Mouse (Mus musculus) midbrain, embryonic 15.5 days (tissue): ENCODE data around the gene Ccp110. TPM values are rescaled to one million over a fixed set of nuclear protein-coding genes. Genes with fewer than 3 reads are reported as not detected.
A peak's percentile ranks its signal among the peaks of the same experiment; 100 is the strongest.

Experiments
- ATAC-seq: fragments of 200-750 bp; cut with Nextera tagmentation; replicated peaks from 2 replicates; pipeline ENCODE4 v1.8.0; 2017; ENCODE audit warnings: moderate TSS enrichment
- H3K27ac ChIP-seq: fragments of 300-500 bp; sonication (generic); 2 replicates; pipeline ENCODE4 v1.5.1; 2015; ENCODE audit warnings: mild to moderate bottlenecking, inconsistent platforms
- H3K27me3 ChIP-seq: fragments of 300-500 bp; sonication (generic); replicated peaks from 2 replicates; pipeline ENCODE4 v1.6.1; 2015; ENCODE audit warnings: inconsistent platforms
- H3K36me3 ChIP-seq: fragments of 300-500 bp; sonication (generic); replicated peaks from 2 replicates; pipeline ENCODE4 v1.6.1; 2015; ENCODE audit warnings: inconsistent platforms
- H3K4me1 ChIP-seq: fragments of 300-500 bp; sonication (generic); 2 replicates; pipeline ENCODE4 v1.6.1; 2015; ENCODE audit warnings: inconsistent platforms
- H3K4me2 ChIP-seq: fragments of 300-500 bp; sonication (generic); 2 replicates; pipeline ENCODE4 v1.6.1; 2015; ENCODE audit warnings: inconsistent platforms, mild to moderate bottlenecking, moderate library complexity
- H3K4me3 ChIP-seq: fragments of 300-500 bp; sonication (generic); 2 replicates; pipeline ENCODE4 v1.5.1; 2015; ENCODE audit warnings: mild to moderate bottlenecking, inconsistent platforms
- H3K9ac ChIP-seq: fragments of 300-500 bp; sonication (generic); 2 replicates; pipeline ENCODE4 v1.6.1; 2015; ENCODE audit warnings: mild to moderate bottlenecking, inconsistent platforms
- H3K9me3 ChIP-seq: fragments of 300-500 bp; sonication (generic); 2 replicates; pipeline ENCODE4 v1.6.1; 2016; ENCODE audit warnings: inconsistent platforms
- WGBS: fragments of 180-500 bp; shearing (Covaris S2); methylation state at CpG from one replicate; pipeline ENCODE4 v1.1.7; 2015; ENCODE audit warnings: mixed read lengths; 5-methylcytosine and 5-hydroxymethylcytosine counted together
- polyA plus RNA-seq: library from polyadenylated mRNA; unstranded; fragments of >200 nt; fragmentation: Nextera tagmentation; extraction: Ambion mirVana; gene quantifications from 2 replicates; pipeline ENCODE4 v1.2.1, GENCODE M21; 2015

Gene Ccp110
- polyA plus RNA-seq, result 29.2 and 30.1 TPM in 2 replicates

DNA sequence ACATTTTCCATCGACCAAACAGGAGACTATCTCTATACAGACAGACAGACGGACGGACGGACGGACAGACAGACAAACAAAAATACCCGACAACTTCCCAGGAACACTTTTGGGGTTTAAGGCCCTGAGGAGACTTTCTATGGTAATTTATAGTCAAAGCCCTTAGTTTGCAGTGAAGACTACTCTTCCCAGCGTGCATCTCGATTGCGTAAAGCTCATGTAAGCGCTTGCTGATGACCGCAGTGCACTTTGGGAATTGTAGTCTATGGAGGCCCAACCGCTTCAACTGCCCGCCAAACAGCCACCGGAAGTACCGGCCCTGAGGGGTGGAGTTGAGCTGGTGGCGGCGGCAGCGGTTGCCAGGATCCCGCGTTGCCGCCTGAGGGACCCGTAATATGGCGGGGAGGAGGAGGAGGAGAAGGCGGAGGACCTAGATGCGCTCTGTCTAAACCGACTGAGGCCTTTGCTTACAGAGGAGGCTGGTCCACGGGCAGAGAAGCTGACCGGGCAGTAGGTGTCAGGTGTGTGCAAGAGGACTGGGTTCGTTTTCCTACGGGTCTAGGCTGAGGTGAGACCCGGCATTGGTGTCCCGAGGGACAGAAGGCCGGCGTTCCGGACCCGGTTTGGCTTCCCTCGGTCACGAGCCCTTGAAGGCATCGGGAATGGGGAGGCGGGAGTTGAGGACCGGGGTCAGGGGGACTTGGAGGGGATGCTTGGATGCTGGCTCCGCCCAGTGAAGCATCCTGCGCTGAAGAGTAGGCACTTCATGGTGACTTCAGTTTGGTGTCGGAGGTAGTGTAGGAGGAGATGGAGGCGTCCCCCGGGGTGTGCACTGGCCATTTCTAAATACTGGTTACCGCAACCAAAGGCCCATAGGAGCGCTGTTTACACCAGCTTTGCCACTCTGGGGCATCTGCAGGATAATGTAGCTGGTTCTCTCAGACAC is at the start of gene Ccp110:
Gene Ccp110 (plus strand): TSS at position 325 of the 946 bp plus-strand sequence.
- peak within 1 kb of the TSS; percentile 77 for H3K4me2 ChIP-seq
- H3K4me1 ChIP-seq, result peaks cover 12% of the 10 kb centered on the region
- WGBS, result 1% methylated on average over 48 of the region's 48 CpGs
- H3K27me3 ChIP-seq, result no peaks in the 10 kb centered on the region
- ATAC-seq, result peak; percentile 98
- H3K4me3 ChIP-seq, result peak within 1 kb of the TSS; percentile 93
- peak within 1 kb of the TSS; percentile 79 for H3K9ac ChIP-seq
- H3K9me3 ChIP-seq, result no peaks in the 10 kb centered on the region
- H3K36me3 ChIP-seq, result peaks cover 12% of the 10 kb centered on the region
- H3K27ac ChIP-seq, result peak within 1 kb of the TSS; percentile 82

- no peak overlapping the region for H3K27ac ChIP-seq
- H3K4me3 ChIP-seq, result no peak overlapping the region
- H3K9ac ChIP-seq, result no peak overlapping the region
- H3K27me3 ChIP-seq, result no peaks in the 10 kb centered on the region
- H3K9me3 ChIP-seq, result no peaks in the 10 kb centered on the region
- no peaks in the 10 kb centered on the region for H3K36me3 ChIP-seq
- no peak for ATAC-seq
- WGBS, result 90% methylated on average over 2 of the region's 2 CpGs
- H3K4me1 ChIP-seq, result no peaks in the 10 kb centered on the region
- no peak overlapping the region for H3K4me2 ChIP-seq
Observed at GRCm38 (mm10) chr7:118667773-118668172, 44.6 kb upstream of the Ccp110 start.

DNA sequence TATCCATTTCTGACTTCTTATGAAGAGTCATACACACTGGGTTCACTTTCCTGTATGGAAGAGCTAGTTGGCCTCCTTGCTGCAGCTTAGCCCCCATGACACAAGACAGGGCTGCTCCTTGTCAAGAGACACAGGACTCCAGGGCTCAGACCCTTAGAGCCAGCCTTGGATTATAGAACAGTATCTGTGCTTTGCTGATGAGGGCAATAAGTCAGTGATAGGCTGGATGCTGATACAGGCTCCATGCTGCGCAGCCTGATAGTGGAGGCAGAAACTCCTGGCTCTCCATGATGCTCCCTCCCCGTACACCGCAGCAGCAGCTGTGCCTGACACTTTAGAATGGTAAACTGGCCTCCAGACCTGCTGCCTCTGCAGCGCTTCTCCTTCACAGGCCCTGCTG is 42.2 kb upstream of the Ccp110 start:
- H3K4me3 ChIP-seq, result no peak overlapping the region
- H3K27ac ChIP-seq, result no peak overlapping the region
- no peaks in the 10 kb centered on the region for H3K9me3 ChIP-seq
- 87% methylated on average over 4 of the region's 4 CpGs for WGBS
- no peaks in the 10 kb centered on the region for H3K4me1 ChIP-seq
- no peaks in the 10 kb centered on the region for H3K36me3 ChIP-seq
- no peak overlapping the region for H3K4me2 ChIP-seq
- H3K27me3 ChIP-seq, result no peaks in the 10 kb centered on the region
- no peak for ATAC-seq
- H3K9ac ChIP-seq, result no peak overlapping the region

DNA sequence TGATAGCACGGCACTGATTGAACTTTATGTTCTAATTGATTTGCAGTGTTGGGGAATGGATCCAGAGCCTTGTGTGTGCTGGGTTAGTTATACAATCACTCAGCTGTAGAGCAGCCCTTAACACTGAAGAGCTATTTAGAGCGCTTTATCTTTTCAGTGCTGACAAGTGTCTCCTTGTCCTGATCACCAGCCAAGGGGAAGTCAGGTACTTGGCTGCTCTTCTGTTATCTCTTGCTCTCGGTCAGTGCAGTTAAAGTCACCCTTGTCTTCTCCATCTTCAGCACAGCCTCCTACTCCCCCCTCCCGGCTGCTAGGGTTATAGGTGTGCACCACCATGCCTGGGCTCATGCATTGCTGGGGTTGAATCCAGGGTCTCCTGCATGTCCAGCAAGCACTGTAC is 35.5 kb upstream of the Ccp110 start:
- H3K4me1 ChIP-seq, result no peaks in the 10 kb centered on the region
- no peaks in the 10 kb centered on the region for H3K36me3 ChIP-seq
- ATAC-seq, result no peak
- no peak overlapping the region for H3K27ac ChIP-seq
- no peak overlapping the region for H3K9ac ChIP-seq
- H3K4me3 ChIP-seq, result no peak overlapping the region
- WGBS, result 90% methylated on average over 4 of the region's 4 CpGs
- H3K9me3 ChIP-seq, result no peaks in the 10 kb centered on the region
- no peak overlapping the region for H3K4me2 ChIP-seq
- no peaks in the 10 kb centered on the region for H3K27me3 ChIP-seq

- H3K4me1 ChIP-seq, result no peaks in the 10 kb centered on the region
- H3K36me3 ChIP-seq, result peaks cover 38% of the 10 kb centered on the region
Observed at GRCm38 (mm10) chr7:118688199-118688598, 24.2 kb upstream of the Ccp110 start.

DNA sequence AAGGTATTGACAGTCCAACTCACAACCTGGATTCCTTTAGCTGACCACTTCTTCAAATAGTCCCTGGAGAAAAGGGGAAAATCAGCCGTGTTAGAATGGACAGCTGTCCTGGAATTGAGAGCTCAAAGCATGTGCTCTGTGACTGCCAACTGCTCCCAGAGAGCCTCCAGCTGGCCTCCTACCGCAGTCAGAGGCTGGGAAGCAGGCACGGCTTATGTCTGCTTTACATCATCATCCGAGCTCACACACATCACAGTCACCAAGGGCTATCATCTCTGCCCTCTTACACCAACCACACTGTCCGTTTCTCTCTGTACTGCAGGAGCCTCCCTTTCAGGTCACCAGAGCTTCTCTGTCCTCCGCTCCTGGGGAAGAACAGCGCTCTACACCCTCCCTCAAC is 23.3 kb upstream of the Ccp110 start:
- Histone ChIP-seq H3K27ac (no peak overlapping the region), H3K4me3 (no peak overlapping the region), H3K27me3 (no peaks in the 10 kb centered on the region), H3K9me3 (no peaks in the 10 kb centered on the region), H3K36me3 (peaks cover 41% of the 10 kb centered on the region), H3K9ac (no peak overlapping the region), H3K4me2 (no peak overlapping the region), H3K4me1 (no peaks in the 10 kb centered on the region)
- 89% methylated on average over 7 of the region's 7 CpGs for WGBS
- ATAC-seq, result no peak

More at GRCm38 (mm10) chr7:118688199-118688598, 24.2 kb upstream of the Ccp110 start:
- no peaks in the 10 kb centered on the region for H3K27me3 ChIP-seq
- H3K27ac ChIP-seq, result no peak overlapping the region
- H3K4me2 ChIP-seq, result no peak overlapping the region
- WGBS, result 22% methylated on average over 5 of the region's 5 CpGs
- peak; percentile 79 for ATAC-seq
- no peaks in the 10 kb centered on the region for H3K9me3 ChIP-seq
- H3K4me3 ChIP-seq, result no peak overlapping the region
- no peak overlapping the region for H3K9ac ChIP-seq

GRCm38 (mm10) chr7:118691287-118691686 is 21.1 kb upstream of the Ccp110 start:
- no peak overlapping the region for H3K4me2 ChIP-seq
- H3K4me1 ChIP-seq, result no peaks in the 10 kb centered on the region
- no peaks in the 10 kb centered on the region for H3K27me3 ChIP-seq
- ATAC-seq, result no peak
- no peak overlapping the region for H3K27ac ChIP-seq
- H3K9ac ChIP-seq, result no peak overlapping the region
- H3K4me3 ChIP-seq, result no peak overlapping the region
- 95% methylated on average over 2 of the region's 2 CpGs for WGBS
- no peaks in the 10 kb centered on the region for H3K9me3 ChIP-seq
- peaks cover 60% of the 10 kb centered on the region for H3K36me3 ChIP-seq

DNA sequence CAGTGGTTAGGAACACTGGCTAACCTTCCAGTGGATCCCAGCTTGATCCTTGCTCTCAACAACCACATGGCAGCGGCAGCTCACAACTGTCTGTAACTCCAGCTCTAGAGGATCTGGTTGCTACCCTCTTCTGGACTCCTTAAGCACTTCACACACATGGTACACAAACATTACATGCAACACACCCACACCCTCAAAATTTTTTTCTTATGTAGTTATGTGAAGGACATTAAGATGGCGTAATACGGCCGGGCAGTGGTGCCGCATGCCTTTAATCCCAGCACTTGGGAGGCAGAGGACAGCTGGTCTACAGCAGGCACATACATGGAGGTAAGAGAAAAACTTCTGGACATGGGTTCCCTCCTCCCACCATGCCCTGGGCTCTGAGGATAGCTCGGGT is 16.2 kb upstream of the Ccp110 start:
- Histone ChIP-seq H3K27me3 (no peaks in the 10 kb centered on the region), H3K4me1 (no peaks in the 10 kb centered on the region), H3K27ac (no peak overlapping the region), H3K9me3 (no peaks in the 10 kb centered on the region), H3K4me3 (no peak overlapping the region), H3K4me2 (no peak overlapping the region), H3K36me3 (peaks cover 53% of the 10 kb centered on the region), H3K9ac (no peak overlapping the region)
- ATAC-seq, result no peak
- WGBS, result 100% methylated on average over 6 of the region's 6 CpGs

GRCm38 (mm10) chr7:118697168-118697567 is 15.2 kb upstream of the Ccp110 start:
- Histone ChIP-seq H3K27me3 (no peaks in the 10 kb centered on the region), H3K4me1 (no peaks in the 10 kb centered on the region), H3K9me3 (no peaks in the 10 kb centered on the region), H3K9ac (no peak overlapping the region), H3K4me3 (no peak overlapping the region), H3K36me3 (peaks cover 45% of the 10 kb centered on the region), H3K27ac (no peak overlapping the region), H3K4me2 (no peak overlapping the region)
- no peak for ATAC-seq
- 80% methylated on average over 4 of the region's 4 CpGs for WGBS

- WGBS, result 94% methylated on average over 9 of the region's 9 CpGs
- Histone ChIP-seq H3K9me3 (no peaks in the 10 kb centered on the region), H3K27me3 (no peaks in the 10 kb centered on the region), H3K4me1 (peaks cover 10% of the 10 kb centered on the region), H3K36me3 (peaks cover 39% of the 10 kb centered on the region), H3K9ac (no peak overlapping the region), H3K27ac (no peak overlapping the region), H3K4me3 (no peak overlapping the region), H3K4me2 (no peak overlapping the region)
- ATAC-seq, result no peak
Observed at GRCm38 (mm10) chr7:118698882-118699281, 13.5 kb upstream of the Ccp110 start.

DNA sequence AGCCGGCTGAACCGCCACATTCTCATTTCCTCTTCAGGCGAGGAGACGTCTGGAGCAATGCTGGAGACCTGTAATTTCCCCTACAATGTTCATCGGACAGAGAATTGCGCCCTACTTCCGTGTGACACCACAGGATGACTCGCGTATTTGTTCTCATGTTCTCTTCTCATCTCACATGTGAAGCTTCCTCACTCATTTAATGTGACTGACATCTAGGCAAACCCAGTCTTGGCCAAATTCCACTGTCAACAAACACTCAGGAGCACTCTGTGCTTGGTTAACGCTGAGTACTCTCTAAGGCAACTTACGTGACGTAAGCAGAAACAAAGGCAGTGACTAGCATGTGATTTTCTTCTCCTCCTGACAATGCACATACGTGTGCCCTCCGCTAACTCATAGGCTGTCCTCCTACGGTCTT is 9.2 kb upstream of the Ccp110 start:
- H3K27me3 ChIP-seq, result no peaks in the 10 kb centered on the region
- H3K4me2 ChIP-seq, result no peak overlapping the region
- H3K9me3 ChIP-seq, result no peaks in the 10 kb centered on the region
- H3K4me3 ChIP-seq, result no peak overlapping the region
- H3K36me3 ChIP-seq, result peaks cover 3% of the 10 kb centered on the region
- H3K9ac ChIP-seq, result no peak overlapping the region
- ATAC-seq, result no peak
- 88% methylated on average over 15 of the region's 15 CpGs for WGBS
- H3K4me1 ChIP-seq, result peaks cover 28% of the 10 kb centered on the region
- no peak overlapping the region for H3K27ac ChIP-seq

GRCm38 (mm10) chr7:118704001-118704850 is 8.1 kb upstream of the Ccp110 start:
- Histone ChIP-seq H3K4me2 (peak overlapping the region; percentile 53), H3K9me3 (no peaks in the 10 kb centered on the region), H3K27me3 (no peaks in the 10 kb centered on the region), H3K36me3 (no peaks in the 10 kb centered on the region), H3K27ac (no peak overlapping the region; the same call in 1 of the 2 replicates), H3K4me1 (peaks cover 28% of the 10 kb centered on the region), H3K9ac (peak overlapping the region; percentile 87; the same call in 1 of the 2 replicates), H3K4me3 (peak overlapping the region; percentile 77)
- ATAC-seq, result no peak; the same call in 1 of the 2 replicates
- WGBS, result 78% methylated on average over 9 of the region's 9 CpGs
